Mouse (Mus musculus): ENCODE measurements around the gene Exoc3l4.

DNA sequence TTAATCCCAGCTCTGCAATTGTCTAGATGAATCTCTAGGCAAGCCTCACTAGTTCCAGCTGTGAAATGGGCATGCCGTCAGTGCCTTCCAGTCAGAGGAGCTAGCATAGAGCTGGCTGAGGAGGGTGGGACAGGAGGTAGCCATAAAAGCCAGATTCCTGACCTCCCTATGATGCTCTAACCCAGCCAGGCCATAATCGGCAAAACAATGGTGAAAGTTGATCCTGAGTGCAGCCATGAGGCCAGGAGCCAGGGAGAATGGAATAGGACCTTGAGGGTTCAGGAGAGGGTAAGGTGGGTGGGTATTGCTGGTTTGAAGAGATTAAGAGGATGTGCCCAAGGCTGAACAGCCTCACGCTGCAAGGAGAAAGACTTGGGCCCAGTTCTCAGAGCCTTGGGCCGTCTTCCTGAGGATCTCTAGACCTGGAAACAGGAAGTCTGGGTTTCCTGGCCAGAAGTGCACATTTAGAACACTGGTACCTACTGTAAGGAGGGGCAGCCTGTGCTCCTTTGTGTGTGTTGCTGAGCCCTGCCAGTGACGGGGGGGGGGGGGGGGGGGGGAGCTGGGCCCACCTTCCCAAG is 16.0 kb downstream of the Exoc3l4 start:
- TF ChIP-seq CTCF (IDR thresholded peaks at IDR 0.05; ENCODE audit: control insufficient read depth, insufficient read depth, insufficient read length) (no peak), MYOG (IDR thresholded peaks at IDR 0.05; ENCODE audit: control insufficient read depth, extremely low read depth, insufficient read length) (no peak), MAX (IDR thresholded peaks at IDR 0.05) (no peak), USF1 (IDR thresholded peaks at IDR 0.05; ENCODE audit: low read depth) (no peak), FOSL1 (IDR thresholded peaks at IDR 0.05; ENCODE audit: insufficient read depth, low read length, poor library complexity, severe bottlenecking) (no peak)
